Mouse (Mus musculus): ENCODE results near the gene Foxd4. TPM values are rescaled to one million over a fixed set of nuclear protein-coding genes. Genes with fewer than 3 reads are reported as not detected.

The Foxd4 gene
- polyA plus RNA-seq (2014; fragmentation: Nextera tagmentation; extraction: Ambion mirVana), result not detected in 2 replicates

GRCm38 (mm10) chr19:24900581-24901220, at the start of gene Foxd4:
Gene Foxd4, minus strand, starts transcription at chr19:24901197.
- no peak within 1 kb of the TSS for H3K9ac ChIP-seq (ENCODE audit: low read depth, low read length)
- H3K4me3 ChIP-seq (ENCODE audit: low read depth, low read length), result peak within 1 kb of the TSS; percentile 41
- peaks cover 6% of the 10 kb centered on the region; the same call in 1 of the 2 replicates for H3K4me1 ChIP-seq (ENCODE audit: control insufficient read depth, insufficient read depth, low read length)
- 2% methylated on average over 25 of the region's 27 CpGs for WGBS
- no peak for DNase-seq (ENCODE audit: low spot score)
- H3K4me2 ChIP-seq (ENCODE audit: low read depth, low read length), result peak within 1 kb of the TSS; percentile 65
- H3K9me3 ChIP-seq (ENCODE audit: control insufficient read depth, low read length), result no peaks in the 10 kb centered on the region
- peaks cover 91% of the 10 kb centered on the region for H3K27me3 ChIP-seq (replicated peaks; ENCODE audit: control insufficient read depth, insufficient read depth, low read length)
- no peak for ATAC-seq (ENCODE audit: low read depth)
- H3K27ac ChIP-seq (replicated peaks; ENCODE audit: low read depth, low read length), result no peak within 1 kb of the TSS
- no peaks in the 10 kb centered on the region for H3K36me3 ChIP-seq (ENCODE audit: control insufficient read depth, insufficient read depth, low read length)

DNA sequence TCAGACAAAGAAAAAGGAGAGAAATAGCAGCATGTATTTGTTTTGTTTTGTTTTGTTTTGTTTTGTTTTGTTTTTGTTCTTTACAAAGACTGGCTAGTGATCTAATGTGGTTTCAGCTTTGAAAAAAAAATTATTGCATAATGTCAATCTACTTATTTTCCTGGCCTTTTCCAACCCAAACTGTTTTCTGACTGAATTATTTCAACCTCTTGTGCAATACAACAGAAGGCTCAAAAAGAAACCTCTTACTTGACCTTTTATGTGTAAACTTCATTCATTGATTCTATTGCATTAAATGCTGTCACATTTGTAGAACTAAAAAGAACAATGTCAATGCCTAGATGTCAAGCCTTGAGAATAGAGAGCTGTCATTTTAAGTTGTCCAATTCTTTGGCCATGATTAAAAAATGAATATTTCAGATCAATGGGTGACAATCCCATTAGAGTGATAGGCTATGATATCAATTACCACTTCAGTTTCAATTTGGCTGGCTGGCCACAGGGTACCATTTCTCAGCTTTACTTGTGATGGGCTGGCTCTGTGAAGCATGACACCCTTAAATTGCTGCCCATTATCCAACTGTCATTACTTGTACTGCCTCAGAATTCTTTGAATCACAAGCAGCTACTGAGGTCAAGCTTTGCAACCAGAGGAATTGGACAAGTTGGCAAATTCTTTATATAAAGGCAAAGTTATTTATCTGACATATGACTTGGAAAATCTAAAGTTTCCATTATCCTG, 44.7 kb upstream of the Foxd4 start:
- H3K27me3 ChIP-seq (replicated peaks; ENCODE audit: control insufficient read depth, insufficient read depth, low read length), result no peaks in the 10 kb centered on the region
- no peak overlapping the region for H3K9ac ChIP-seq (ENCODE audit: low read depth, low read length)
- H3K36me3 ChIP-seq (ENCODE audit: control insufficient read depth, insufficient read depth, low read length), result 0 out of 2 replicates have a peak, but pooled peaks cover 4% of the 10 kb centered on the region
- ATAC-seq (ENCODE audit: low read depth) (no peak), DNase-seq (ENCODE audit: low spot score) (no peak)
- H3K27ac ChIP-seq (replicated peaks; ENCODE audit: low read depth, low read length), result no peak overlapping the region
- no peaks in the 10 kb centered on the region for H3K4me1 ChIP-seq (ENCODE audit: control insufficient read depth, insufficient read depth, low read length)
- H3K9me3 ChIP-seq (ENCODE audit: control insufficient read depth, low read length), result no peaks in the 10 kb centered on the region
- H3K4me3 ChIP-seq (ENCODE audit: low read depth, low read length), result no peak overlapping the region
- no peak overlapping the region for H3K4me2 ChIP-seq (ENCODE audit: low read depth, low read length)

DNA sequence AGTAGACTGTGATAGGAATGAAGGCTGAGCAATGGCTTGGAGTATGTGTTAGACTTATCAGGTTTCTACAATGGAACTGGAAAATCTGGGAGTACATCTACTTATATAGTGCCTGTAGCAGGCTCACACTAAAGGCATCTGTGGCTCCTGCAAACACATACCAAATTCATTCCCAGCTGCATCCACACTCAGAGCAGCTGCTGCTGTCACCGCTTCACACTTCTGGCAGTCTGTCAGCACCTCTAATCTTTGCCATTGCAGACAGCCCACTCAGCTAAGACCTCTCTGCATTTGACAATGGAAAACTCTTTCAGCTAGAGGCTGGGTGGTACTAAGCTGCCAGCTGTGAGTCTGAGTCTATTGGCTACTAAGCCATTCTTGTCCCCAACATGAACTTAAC, 36.1 kb upstream of the Foxd4 start:
- Histone ChIP-seq H3K9ac (ENCODE audit: low read depth, low read length) (no peak overlapping the region), H3K9me3 (ENCODE audit: control insufficient read depth, low read length) (no peaks in the 10 kb centered on the region), H3K4me3 (ENCODE audit: low read depth, low read length) (no peak overlapping the region), H3K36me3 (ENCODE audit: control insufficient read depth, insufficient read depth, low read length) (0 out of 2 replicates have a peak, but pooled peaks cover 18% of the 10 kb centered on the region), H3K27me3 (replicated peaks; ENCODE audit: control insufficient read depth, insufficient read depth, low read length) (no peaks in the 10 kb centered on the region), H3K4me2 (ENCODE audit: low read depth, low read length) (no peak overlapping the region), H3K4me1 (ENCODE audit: control insufficient read depth, insufficient read depth, low read length) (no peaks in the 10 kb centered on the region), H3K27ac (replicated peaks; ENCODE audit: low read depth, low read length) (no peak overlapping the region)
- ATAC-seq (ENCODE audit: low read depth) (peak; percentile 85; the same call in 1 of the 2 replicates), DNase-seq (ENCODE audit: low spot score) (peak; percentile 87)
- 82% methylated on average over 1 of the region's 1 CpGs for WGBS

DNA sequence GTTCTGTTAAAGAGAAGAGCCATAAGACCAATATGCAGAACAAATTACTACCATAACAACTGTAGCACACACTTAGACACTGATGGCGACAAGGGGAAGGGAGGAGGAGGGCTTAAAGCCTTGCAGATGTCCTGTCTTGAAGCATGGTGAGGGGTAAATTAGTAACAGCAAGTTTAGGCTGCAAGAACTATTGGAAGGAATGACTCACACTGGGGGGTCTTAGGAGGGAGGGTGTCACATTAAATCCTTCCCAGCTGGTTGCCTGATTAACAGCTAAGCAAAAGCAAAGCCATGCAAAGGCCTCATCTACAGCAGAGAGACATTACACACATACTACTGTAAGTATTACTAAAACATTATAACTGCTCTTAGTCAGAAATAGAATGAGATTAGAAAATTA, 28.0 kb upstream of the Foxd4 start:
- DNase-seq (ENCODE audit: low spot score) (peak; percentile 84), ATAC-seq (ENCODE audit: low read depth) (peak; percentile 44; the same call in 1 of the 2 replicates)
- H3K9me3 ChIP-seq (ENCODE audit: control insufficient read depth, low read length), result no peaks in the 10 kb centered on the region
- H3K27ac ChIP-seq (replicated peaks; ENCODE audit: low read depth, low read length), result no peak overlapping the region
- no peak overlapping the region for H3K4me2 ChIP-seq (ENCODE audit: low read depth, low read length)
- H3K4me3 ChIP-seq (ENCODE audit: low read depth, low read length), result no peak overlapping the region
- WGBS, result 35% methylated on average over 1 of the region's 1 CpGs
- H3K4me1 ChIP-seq (ENCODE audit: control insufficient read depth, insufficient read depth, low read length), result no peaks in the 10 kb centered on the region
- H3K27me3 ChIP-seq (replicated peaks; ENCODE audit: control insufficient read depth, insufficient read depth, low read length), result no peaks in the 10 kb centered on the region
- no peak overlapping the region for H3K9ac ChIP-seq (ENCODE audit: low read depth, low read length)
- no peaks in the 10 kb centered on the region for H3K36me3 ChIP-seq (ENCODE audit: control insufficient read depth, insufficient read depth, low read length)

DNA sequence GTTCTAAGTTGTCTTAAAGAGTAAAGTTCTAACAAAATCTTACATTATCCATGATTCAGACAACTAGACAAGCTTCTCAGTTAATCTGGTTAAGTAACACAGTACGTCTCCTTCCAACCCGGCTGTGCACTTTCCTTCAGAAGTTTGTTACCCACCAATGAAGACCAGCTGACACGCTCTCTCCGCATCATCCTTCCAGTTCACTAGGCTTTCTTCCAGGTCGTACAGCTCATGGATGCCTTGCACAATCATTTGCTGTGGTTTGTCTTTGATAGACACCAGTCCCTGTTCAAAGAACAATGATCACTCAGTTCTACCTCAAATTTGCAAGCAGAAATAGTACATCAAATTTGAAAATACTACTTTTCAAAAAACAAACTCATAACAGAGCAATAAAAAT, 19.9 kb upstream of the Foxd4 start:
- no peak for ATAC-seq (ENCODE audit: low read depth)
- H3K9me3 ChIP-seq (ENCODE audit: control insufficient read depth, low read length), result no peaks in the 10 kb centered on the region
- no peak overlapping the region for H3K9ac ChIP-seq (ENCODE audit: low read depth, low read length)
- H3K4me2 ChIP-seq (ENCODE audit: low read depth, low read length), result no peak overlapping the region
- H3K36me3 ChIP-seq (ENCODE audit: control insufficient read depth, insufficient read depth, low read length), result peaks cover 26% of the 10 kb centered on the region
- WGBS, result 79% methylated on average over 5 of the region's 5 CpGs
- no peaks in the 10 kb centered on the region for H3K4me1 ChIP-seq (ENCODE audit: control insufficient read depth, insufficient read depth, low read length)
- no peak overlapping the region for H3K4me3 ChIP-seq (ENCODE audit: low read depth, low read length)
- no peak overlapping the region for H3K27ac ChIP-seq (replicated peaks; ENCODE audit: low read depth, low read length)
- no peak for DNase-seq (ENCODE audit: low spot score)
- no peaks in the 10 kb centered on the region for H3K27me3 ChIP-seq (replicated peaks; ENCODE audit: control insufficient read depth, insufficient read depth, low read length)

DNA sequence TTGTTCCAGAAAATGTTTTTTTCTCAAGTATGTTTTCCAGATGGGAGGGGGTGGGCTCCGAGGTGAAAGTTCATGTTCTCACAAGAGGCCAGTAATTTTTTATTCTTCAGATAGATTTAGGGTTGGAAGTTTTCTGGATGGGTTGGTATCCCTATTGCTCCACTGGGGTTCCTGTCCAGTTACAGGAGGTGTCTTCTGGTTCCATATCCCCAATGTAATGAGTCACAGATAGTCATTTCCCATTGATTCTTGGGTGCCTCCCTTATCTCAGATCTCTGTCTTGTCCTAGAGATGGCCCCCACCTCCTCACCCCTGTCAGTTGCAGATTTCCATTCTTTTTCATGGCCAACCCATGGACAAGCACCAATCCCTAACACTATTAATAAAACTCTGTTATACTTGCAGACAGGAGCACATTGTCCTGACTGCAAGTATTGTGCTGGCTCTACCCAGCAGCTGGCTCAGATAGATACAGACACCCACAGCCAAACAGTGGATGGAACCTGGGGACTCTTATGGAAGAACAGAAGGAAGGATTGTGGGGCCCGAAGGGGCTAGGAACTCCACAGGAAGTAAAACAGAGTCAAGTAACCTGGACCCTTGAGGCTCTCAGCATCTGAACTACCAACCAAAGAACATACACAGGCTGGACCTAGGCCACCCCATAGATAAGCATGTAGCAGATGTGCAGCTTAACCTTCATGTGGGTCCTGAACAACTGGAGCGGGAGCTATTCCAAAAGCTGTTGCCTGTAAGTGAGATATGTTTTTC, 7.6 kb upstream of the Foxd4 start:
- Histone ChIP-seq H3K4me3 (ENCODE audit: low read depth, low read length) (no peak overlapping the region), H3K9ac (ENCODE audit: low read depth, low read length) (no peak overlapping the region), H3K4me1 (ENCODE audit: control insufficient read depth, insufficient read depth, low read length) (no peaks in the 10 kb centered on the region), H3K27ac (replicated peaks; ENCODE audit: low read depth, low read length) (no peak overlapping the region), H3K27me3 (replicated peaks; ENCODE audit: control insufficient read depth, insufficient read depth, low read length) (peaks cover 21% of the 10 kb centered on the region), H3K9me3 (ENCODE audit: control insufficient read depth, low read length) (no peaks in the 10 kb centered on the region), H3K4me2 (ENCODE audit: low read depth, low read length) (no peak overlapping the region), H3K36me3 (ENCODE audit: control insufficient read depth, insufficient read depth, low read length) (no peaks in the 10 kb centered on the region)
- WGBS, result 88% methylated on average over 3 of the region's 3 CpGs
- ATAC-seq (ENCODE audit: low read depth) (no peak), DNase-seq (ENCODE audit: low spot score) (no peak)

DNA sequence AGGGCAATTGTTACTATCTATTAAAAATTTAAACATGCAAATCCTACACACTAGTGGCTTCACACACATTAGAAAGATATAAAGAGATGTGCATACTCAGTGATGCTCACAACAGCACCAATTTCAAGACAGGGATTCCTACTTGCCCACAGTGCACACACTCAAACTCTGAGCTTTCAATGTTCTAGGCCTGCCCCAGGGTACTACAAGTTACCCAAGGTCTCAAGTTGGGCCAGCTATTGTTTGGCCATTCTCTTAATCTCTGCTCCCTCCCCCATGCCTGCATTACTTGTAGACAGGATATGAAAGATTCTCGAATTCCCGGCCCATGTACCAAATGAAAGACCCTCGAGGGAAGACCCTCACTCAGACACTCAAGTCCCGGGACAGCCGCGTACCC, 6.7 kb upstream of the Foxd4 start:
- Histone ChIP-seq H3K9ac (ENCODE audit: low read depth, low read length) (no peak overlapping the region), H3K36me3 (ENCODE audit: control insufficient read depth, insufficient read depth, low read length) (no peaks in the 10 kb centered on the region), H3K27ac (replicated peaks; ENCODE audit: low read depth, low read length) (no peak overlapping the region), H3K27me3 (replicated peaks; ENCODE audit: control insufficient read depth, insufficient read depth, low read length) (peaks cover 31% of the 10 kb centered on the region), H3K9me3 (ENCODE audit: control insufficient read depth, low read length) (no peaks in the 10 kb centered on the region), H3K4me3 (ENCODE audit: low read depth, low read length) (no peak overlapping the region), H3K4me1 (ENCODE audit: control insufficient read depth, insufficient read depth, low read length) (no peaks in the 10 kb centered on the region), H3K4me2 (ENCODE audit: low read depth, low read length) (no peak overlapping the region)
- DNase-seq (ENCODE audit: low spot score), result no peak
- WGBS, result 83% methylated on average over 4 of the region's 6 CpGs
- ATAC-seq (ENCODE audit: low read depth), result no peak

GRCm38 (mm10) chr19:24902821-24903220, 1.8 kb upstream of the Foxd4 start:
- H3K4me1 ChIP-seq (ENCODE audit: control insufficient read depth, insufficient read depth, low read length), result peaks cover 6% of the 10 kb centered on the region; the same call in 1 of the 2 replicates
- 44% methylated on average over 2 of the region's 2 CpGs for WGBS
- H3K9ac ChIP-seq (ENCODE audit: low read depth, low read length), result no peak overlapping the region
- H3K9me3 ChIP-seq (ENCODE audit: control insufficient read depth, low read length), result no peaks in the 10 kb centered on the region
- H3K36me3 ChIP-seq (ENCODE audit: control insufficient read depth, insufficient read depth, low read length), result no peaks in the 10 kb centered on the region
- no peak overlapping the region for H3K4me2 ChIP-seq (ENCODE audit: low read depth, low read length)
- no peak for ATAC-seq (ENCODE audit: low read depth)
- H3K27me3 ChIP-seq (replicated peaks; ENCODE audit: control insufficient read depth, insufficient read depth, low read length), result peaks cover 76% of the 10 kb centered on the region
- no peak overlapping the region for H3K27ac ChIP-seq (replicated peaks; ENCODE audit: low read depth, low read length)
- DNase-seq (ENCODE audit: low spot score), result no peak
- no peak overlapping the region for H3K4me3 ChIP-seq (ENCODE audit: low read depth, low read length)
